Comparison of ENCODE assay signal across 12 mouse cellular contexts in the genomic region with DNA sequence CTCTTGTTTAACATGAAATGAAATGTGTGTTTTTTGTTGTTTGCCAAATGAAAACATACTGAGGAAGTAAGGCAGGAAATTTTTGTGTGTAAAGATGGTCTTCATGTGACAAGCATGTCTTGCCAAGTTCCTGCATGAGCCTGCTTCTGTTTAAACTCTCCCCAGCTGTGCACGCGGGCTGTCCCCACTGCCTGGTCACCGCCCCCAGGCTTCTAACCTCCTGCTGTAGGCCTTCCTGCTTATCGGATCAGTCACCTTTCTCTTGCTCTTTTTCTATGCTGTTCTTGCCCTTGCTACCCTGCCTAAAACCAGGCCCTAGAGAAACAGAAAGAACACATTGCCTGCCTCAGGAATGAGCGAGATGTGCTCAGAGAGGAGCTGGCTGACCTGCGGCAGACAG. TPM values are rescaled to one million over a fixed set of nuclear protein-coding genes. Genes with fewer than 3 reads are reported as not detected.
DNase-seq lines count a peak whose midpoint lies in the region; ATAC-seq and TF ChIP-seq lines count a peak whose summit lies in the region.
"Had no signal": no experiment of that assay in that cellular context is flagged by ENCODE, and none has a peak within 500 bp of the region (broad histone marks: within the 10 kb centered on the region; RNA-seq: fewer than 3 reads in every experiment).

No protein-coding gene starts in this region.

- no peak overlapping the region for H3K9ac ChIP-seq in CH12.LX (ENCODE audit: insufficient read depth, low read depth)
- H3K9ac ChIP-seq in heart, embryonic 15.5 days: no peak overlapping the region
- H3K9ac ChIP-seq in lung, embryonic 15.5 days: no peak overlapping the region
- no peak overlapping the region for H3K9ac ChIP-seq in hindbrain, embryonic 13.5 days

- no peak overlapping the region for H3K27ac ChIP-seq in CH12.LX (ENCODE audit: insufficient read depth, low read depth)
- peak overlapping the region; percentile 78 for H3K27ac ChIP-seq in heart, embryonic 15.5 days
- no peak overlapping the region for H3K27ac ChIP-seq in lung, embryonic 15.5 days
- no peak overlapping the region for H3K27ac ChIP-seq in hindbrain, embryonic 13.5 days
- H3K27ac ChIP-seq: macrophage had no signal

- no peak for TF ChIP-seq EP300 in CH12.LX (IDR thresholded peaks at IDR 0.05; ENCODE audit: low read length)

- TF ChIP-seq CTCF in CH12.LX (conservative IDR thresholded peaks at IDR 0.05 in 1 of 2, IDR thresholded peaks at IDR 0.05 in 1 of 2; ENCODE audit: low read depth in 2 of 2, low read length in 2 of 2): no peak

- H3K9me3 ChIP-seq in CH12.LX (replicated peaks; ENCODE audit: low read length): no peaks in the 10 kb centered on the region
- H3K9me3 ChIP-seq in heart, embryonic 15.5 days (replicated peaks): no peaks in the 10 kb centered on the region
- H3K9me3 ChIP-seq in lung, embryonic 15.5 days: no peaks in the 10 kb centered on the region
- H3K9me3 ChIP-seq in hindbrain, embryonic 13.5 days: no peaks in the 10 kb centered on the region

- intact Hi-C loops in heart, postnatal 25 days (cut with DNase I): loop anchor here (5.0 kb wide), 1 partner anchor 96 kb away; the partner anchor contains the start of gene Lrrfip2

- H3K27me3 ChIP-seq in CH12.LX (replicated peaks): no peaks in the 10 kb centered on the region
- no peaks in the 10 kb centered on the region for H3K27me3 ChIP-seq in heart, embryonic 15.5 days
- no peaks in the 10 kb centered on the region for H3K27me3 ChIP-seq in lung, embryonic 15.5 days
- H3K27me3 ChIP-seq in hindbrain, embryonic 13.5 days: no peaks in the 10 kb centered on the region

- H3K4me3 ChIP-seq in CH12.LX (replicated peaks in 1 of 3; ENCODE audit: low read depth in 2 of 3, low read length in 2 of 3, poor library complexity in 1 of 3): peak overlapping the region in 2 of 3 experiments; percentile 10 to 47
- H3K4me3 ChIP-seq in heart, embryonic 15.5 days: no peak overlapping the region
- H3K4me3 ChIP-seq in lung, embryonic 15.5 days: no peak overlapping the region
- no peak overlapping the region for H3K4me3 ChIP-seq in hindbrain, embryonic 13.5 days

- no peak overlapping the region for H3K4me2 ChIP-seq in CH12.LX (ENCODE audit: insufficient read depth, low read depth, poor library complexity, severe bottlenecking)
- H3K4me2 ChIP-seq in heart, embryonic 15.5 days: no peak overlapping the region
- no peak overlapping the region for H3K4me2 ChIP-seq in lung, embryonic 15.5 days
- H3K4me2 ChIP-seq in hindbrain, embryonic 13.5 days: no peak overlapping the region

- TF ChIP-seq POLR2A in CH12.LX (IDR thresholded peaks at IDR 0.05; ENCODE audit: low read depth, low read length): no peak

- no peaks in the 10 kb centered on the region for H3K79me2 ChIP-seq in CH12.LX (replicated peaks; ENCODE audit: control insufficient read depth, extremely low read depth, insufficient read depth, poor library complexity, severe bottlenecking)

- H3K4me1 ChIP-seq in CH12.LX (ENCODE audit: control insufficient read depth in 1 of 2, insufficient read depth in 2 of 2): peaks cover 3 to 32% of the 10 kb centered on the region in 2 experiments; a peak in 2 of 4 replicates
- peaks cover 22% of the 10 kb centered on the region for H3K4me1 ChIP-seq in heart, embryonic 15.5 days (replicated peaks)
- H3K4me1 ChIP-seq in lung, embryonic 15.5 days: no peaks in the 10 kb centered on the region
- no peaks in the 10 kb centered on the region for H3K4me1 ChIP-seq in hindbrain, embryonic 13.5 days (replicated peaks)

- dilution Hi-C loops in CH12.LX (cut with MboI; ENCODE audit: extremely low pct_ligation_motif_present, extremely low pct_unique_long_range_greater_than_20kb, low sequenced_read_pairs): no loop called here

- no peak for TF ChIP-seq RAD21 in CH12.LX (IDR thresholded peaks at IDR 0.05; ENCODE audit: low read depth, low read length)

- peak; percentile 36 to 43 for DNase-seq in heart, adult 18-20 months
- no peak for DNase-seq in heart, postnatal 25 days (ENCODE audit: low spot score)
- peak; percentile 61 for DNase-seq in CH12.LX (ENCODE audit: extremely low read depth)
- no peak for DNase-seq in cerebellum, adult 9-11 months
- no peak for DNase-seq in embryo, embryonic 10.5 days (ENCODE audit: low spot score)
- DNase-seq: adrenal gland, adult 8-10 months; thymus, adult 18-20 months had no signal

- no peak for ATAC-seq in heart, embryonic 15.5 days (replicated peaks; ENCODE audit: insufficient number of reproducible peaks, insufficient read depth, low FRiP score, low read depth)
- 0 out of 2 replicates have a peak, but pooled peaks have one; percentile 55 for ATAC-seq in lung, embryonic 15.5 days (ENCODE audit: borderline replicate concordance, extremely low read depth, low FRiP score, low TSS enrichment)
- no peak for ATAC-seq in hindbrain, embryonic 13.5 days (ENCODE audit: low FRiP score)
- ATAC-seq: CD4-positive, CD25-positive, alpha-beta regulatory T cell, adult 4 months had no signal

- H3K36me3 ChIP-seq in CH12.LX (replicated peaks in 1 of 2; ENCODE audit: control insufficient read depth in 1 of 2, insufficient read depth in 1 of 2, low read length in 1 of 2): peaks cover 8 to 41% of the 10 kb centered on the region in 2 experiments
- H3K36me3 ChIP-seq in heart, embryonic 15.5 days: peaks cover 37% of the 10 kb centered on the region
- H3K36me3 ChIP-seq in lung, embryonic 15.5 days: peaks cover 15% of the 10 kb centered on the region; the same call in 1 of the 2 replicates
- H3K36me3 ChIP-seq in hindbrain, embryonic 13.5 days: peaks cover 46% of the 10 kb centered on the region

- in situ Hi-C loops in CH12.LX (cut with MboI; ENCODE audit: low pct_ligation_motif_present, low pct_unique_long_range_greater_than_20kb, low sequenced_read_pairs): loop anchor here (10.0 kb wide), 1 partner anchor 119 kb away; no protein-coding TSS in a partner anchor

- WGBS in heart, embryonic 15.5 days: 28% methylated on average over 6 of the region's 6 CpGs
- WGBS in lung, embryonic 15.5 days: 51% methylated on average over 6 of the region's 6 CpGs
- WGBS in hindbrain, embryonic 13.5 days: 75% methylated on average over 6 of the region's 6 CpGs

TF ChIP-seq in CH12.LX, 34 proteins besides CTCF, POLR2A, EP300 and RAD21:
- TF ChIP-seq JUND (conservative IDR thresholded peaks at IDR 0.05; ENCODE audit: low read depth, low read length) (no peak), MAZ (IDR thresholded peaks at IDR 0.05; ENCODE audit: low read depth, low read length) (no peak), ZKSCAN1 (IDR thresholded peaks at IDR 0.05; ENCODE audit: borderline replicate concordance, low read depth, low read length) (no peak), HCFC1 (IDR thresholded peaks at IDR 0.05; ENCODE audit: low read depth, low read length) (no peak), MAFK (IDR thresholded peaks at IDR 0.05; ENCODE audit: insufficient replicate concordance, low read length) (no peak), TBP (conservative IDR thresholded peaks at IDR 0.05; ENCODE audit: low read depth, low read length) (no peak), KAT2A (IDR thresholded peaks at IDR 0.05; ENCODE audit: insufficient replicate concordance, low read length) (no peak), BHLHE40 (IDR thresholded peaks at IDR 0.05; ENCODE audit: low read depth, low read length) (no peak), MXI1 (IDR thresholded peaks at IDR 0.05; ENCODE audit: low read depth, low read length) (no peak), UBTF (IDR thresholded peaks at IDR 0.05; ENCODE audit: low read depth, low read length) (no peak), MYC (IDR thresholded peaks at IDR 0.05; ENCODE audit: low read depth, low read length) (no peak), ZC3H11A (IDR thresholded peaks at IDR 0.05; ENCODE audit: low read depth, low read length) (no peak), ZMIZ1 (IDR thresholded peaks at IDR 0.05; ENCODE audit: low read depth, low read length) (no peak), ELF1 (IDR thresholded peaks at IDR 0.05; ENCODE audit: low read depth, low read length) (no peak), MAX (IDR thresholded peaks at IDR 0.05; ENCODE audit: low read length) (no peak), POLR2AphosphoS2 (IDR thresholded peaks at IDR 0.05; ENCODE audit: low read depth, low read length) (no peak), CHD2 (IDR thresholded peaks at IDR 0.05; ENCODE audit: low read length) (no peak)
TF ChIP-seq in CH12.LX: peak in this region for 0.

RNA-seq across cellular contexts. Expression of gene Mlh1, which starts 58.1 kb away (rescaled TPM):
- 1 to 10 TPM; 5.5 to 7.7 TPM for total RNA-seq in heart, adult 18-20 months (2021)
- total RNA-seq in heart, postnatal 25 days (2021): 1 to 10 TPM; 7.1 TPM
- total RNA-seq in CH12.LX (2012; rRNA removed): 25.7 and 33.0 TPM in 2 replicates
- 54.8 and 57.9 TPM in 2 replicates for total RNA-seq in CH12.LX (2014; rRNA removed)
- 46.3 and 50.2 TPM in 2 replicates for polyA plus RNA-seq in CH12.LX (2012; ENCODE audit: insufficient read length, low read depth)
- polyA plus RNA-seq in heart, embryonic 15.5 days (2015; fragmentation: Nextera tagmentation; extraction: Ambion mirVana): 31.4 and 34.1 TPM in 2 replicates
- polyA plus RNA-seq in lung, embryonic 15.5 days (2015; fragmentation: Nextera tagmentation; extraction: Ambion mirVana): 37.8 and 38.8 TPM in 2 replicates
- polyA plus RNA-seq in hindbrain, embryonic 13.5 days (2015; fragmentation: Nextera tagmentation; extraction: Ambion mirVana): 29.9 and 31.3 TPM in 2 replicates

RNA-seq across cellular contexts. Expression of gene Epm2aip1, which starts 58.2 kb away (rescaled TPM):
- 10 to 100 TPM; 22.5 to 24.2 TPM for total RNA-seq in heart, adult 18-20 months (2021)
- total RNA-seq in heart, postnatal 25 days (2021): 10 to 100 TPM; 19.4 to 23.9 TPM
- total RNA-seq in CH12.LX (2012; rRNA removed): 8.9 and 9.3 TPM in 2 replicates
- total RNA-seq in CH12.LX (2014; rRNA removed): 11.2 and 12.2 TPM in 2 replicates
- polyA plus RNA-seq in CH12.LX (2012; ENCODE audit: insufficient read length, low read depth): 8.9 and 11.4 TPM in 2 replicates
- polyA plus RNA-seq in heart, embryonic 15.5 days (2015; fragmentation: Nextera tagmentation; extraction: Ambion mirVana): 18.4 and 20.9 TPM in 2 replicates
- polyA plus RNA-seq in lung, embryonic 15.5 days (2015; fragmentation: Nextera tagmentation; extraction: Ambion mirVana): 22.4 and 24.6 TPM in 2 replicates
- polyA plus RNA-seq in hindbrain, embryonic 13.5 days (2015; fragmentation: Nextera tagmentation; extraction: Ambion mirVana): 46.2 and 47.4 TPM in 2 replicates

Comparison
In these comparisons a context has a peak if more than half of its experiments do, and no peak if none do; other contexts are left out.
1. DNase-seq: peak in heart, adult 18-20 months (2 of 2) and CH12.LX (single experiment); none in heart, postnatal 25 days (single experiment), cerebellum, adult 9-11 months (single experiment) and embryo, embryonic 10.5 days (single experiment).
2. H3K4me3 ChIP-seq: peak in CH12.LX (2 of 3); none in heart, embryonic 15.5 days (single experiment), lung, embryonic 15.5 days (single experiment) and hindbrain, embryonic 13.5 days (single experiment).